Mouse (Mus musculus) intestine, embryonic 14.5 days (tissue): Measurements from ENCODE around the gene Ap2a1. TPM values are rescaled to one million over a fixed set of nuclear protein-coding genes. Genes with fewer than 3 reads are reported as not detected.

Experiments
- polyA plus RNA-seq: library from polyadenylated mRNA; unstranded; fragments of >200 nt; fragmentation: Nextera tagmentation; extraction: Ambion mirVana; gene quantifications from 2 replicates; pipeline ENCODE4 v1.2.1, GENCODE M21; 2014

Ap2a1 gene
- polyA plus RNA-seq, 1 experiment from 2014 or later: 68.3 TPM

Other genes starting within 250 kb of the Ap2a1 start
- not detected in 2 replicates for gene Izumo2, start 220.8 kb downstream of the Ap2a1 start, polyA plus RNA-seq
- 38.0 and 40.3 TPM in 2 replicates for gene Vrk3, start 181.1 kb downstream of the Ap2a1 start, polyA plus RNA-seq
- gene Zfp473, start 178.4 kb downstream of the Ap2a1 start, polyA plus RNA-seq: 3.6 and 4.2 TPM in 2 replicates
- 65.8 and 68.8 TPM in 2 replicates for gene Nup62, start 113.4 kb downstream of the Ap2a1 start, polyA plus RNA-seq
- gene Il4i1, start 113.1 kb downstream of the Ap2a1 start, polyA plus RNA-seq: 2.0 TPM in 2 replicates
- 2.4 and 3.0 TPM in 2 replicates for gene Atf5, start 112.8 kb downstream of the Ap2a1 start, polyA plus RNA-seq
- 63.7 and 68.0 TPM in 2 replicates for gene Akt1s1, start 80.5 kb downstream of the Ap2a1 start, polyA plus RNA-seq
- 72.4 and 74.8 TPM in 2 replicates for gene Tbc1d17, start 80.4 kb downstream of the Ap2a1 start, polyA plus RNA-seq
- gene Pnkp, start 72.4 kb downstream of the Ap2a1 start, polyA plus RNA-seq: 26.4 and 29.7 TPM in 2 replicates
- gene Ptov1, start 59.7 kb downstream of the Ap2a1 start, polyA plus RNA-seq: 318 and 338 TPM in 2 replicates
- gene Med25, start 36.8 kb downstream of the Ap2a1 start, polyA plus RNA-seq: 66.2 and 75.8 TPM in 2 replicates
- 17.8 and 19.7 TPM in 2 replicates for gene Fuz, start 33.4 kb downstream of the Ap2a1 start, polyA plus RNA-seq
- not detected in 2 replicates for gene Tsks, start 13.7 kb upstream of the Ap2a1 start, polyA plus RNA-seq
- 21.9 and 24.7 TPM in 2 replicates for gene Cpt1c, start 45.4 kb upstream of the Ap2a1 start, polyA plus RNA-seq
- gene Prmt1, start 57.1 kb upstream of the Ap2a1 start, polyA plus RNA-seq: 208 and 211 TPM in 2 replicates
- gene Irf3, start 68.2 kb upstream of the Ap2a1 start, polyA plus RNA-seq: 84.3 and 91.7 TPM in 2 replicates
- gene Bcl2l12, start 69.2 kb upstream of the Ap2a1 start, polyA plus RNA-seq: 54.3 and 55.2 TPM in 2 replicates
- gene Scaf1, start 86.9 kb upstream of the Ap2a1 start, polyA plus RNA-seq: 45.3 and 49.4 TPM in 2 replicates
- gene Rras, start 88.5 kb upstream of the Ap2a1 start, polyA plus RNA-seq: 69.1 and 70.2 TPM in 2 replicates
- gene Prr12, start 123.4 kb upstream of the Ap2a1 start, polyA plus RNA-seq: 14.0 and 15.0 TPM in 2 replicates
- 57.2 and 63.0 TPM in 2 replicates for gene Nosip, start 132.9 kb upstream of the Ap2a1 start, polyA plus RNA-seq
- gene Prrg2, start 133.2 kb upstream of the Ap2a1 start, polyA plus RNA-seq: 21.8 and 24.0 TPM in 2 replicates
- 313 and 323 TPM in 2 replicates for gene Rcn3, start 162.7 kb upstream of the Ap2a1 start, polyA plus RNA-seq
- 64.1 and 65.1 TPM in 2 replicates for gene Fcgrt, start 174.4 kb upstream of the Ap2a1 start, polyA plus RNA-seq
- gene Rps11, start 194.9 kb upstream of the Ap2a1 start, polyA plus RNA-seq: 1,923 and 1,961 TPM in 2 replicates
- gene Rpl13a, start 199.3 kb upstream of the Ap2a1 start, polyA plus RNA-seq: 1,687 and 1,710 TPM in 2 replicates
- gene Gm45713, start 206.7 kb upstream of the Ap2a1 start, polyA plus RNA-seq: 0.72 and 0.81 TPM in 2 replicates
- gene Flt3l, start 206.9 kb upstream of the Ap2a1 start, polyA plus RNA-seq: 1.3 and 2.1 TPM in 2 replicates
- 108 and 113 TPM in 2 replicates for gene Pih1d1, start 224.8 kb upstream of the Ap2a1 start, polyA plus RNA-seq
- gene Aldh16a1, start 225.1 kb upstream of the Ap2a1 start, polyA plus RNA-seq: 50.9 and 66.6 TPM in 2 replicates
- gene Slc17a7, start 234.5 kb upstream of the Ap2a1 start, polyA plus RNA-seq: 0.07 TPM in 1 of 2 replicates, not detected in the other